Mouse (Mus musculus) frontal cortex, postnatal 10 days (tissue): ENCODE measurements around the gene Fam172a.
A peak's percentile ranks its signal among the peaks of the same experiment; 100 is the strongest.

Experiments used
- DNase-seq, 2 experiments: peaks; one replicate each; pipeline ENCODE4 v3.0.0; 2022; ENCODE audit warnings: low spot score in 2 of 2, mixed read lengths in 1 of 2

Gene Fam172a

GRCm38 (mm10) chr13:77959493-77960272, 257.9 kb downstream of the Fam172a start:
- DNase-seq, result no peak

- no peak for DNase-seq
Measured at GRCm38 (mm10) chr13:77976248-77976647, 274.4 kb downstream of the Fam172a start.

GRCm38 (mm10) chr13:77977121-77977520, 275.3 kb downstream of the Fam172a start:
- DNase-seq, result no peak

- DNase-seq, result peak in 1 of 2 experiments; percentile 14
Measured at GRCm38 (mm10) chr13:77982105-77982851, 280.4 kb downstream of the Fam172a start.

- DNase-seq, result no peak
Measured at GRCm38 (mm10) chr13:77982852-77983202, 281.0 kb downstream of the Fam172a start.

- DNase-seq, result no peak
Measured at GRCm38 (mm10) chr13:77991189-77991886, 289.5 kb downstream of the Fam172a start.

- no peak for DNase-seq
Measured at GRCm38 (mm10) chr13:78004649-78005048, 302.8 kb downstream of the Fam172a start.

GRCm38 (mm10) chr13:78005344-78005743, 303.5 kb downstream of the Fam172a start:
- DNase-seq, result no peak

- DNase-seq, result no peak
Measured at GRCm38 (mm10) chr13:78010176-78010575, 308.3 kb downstream of the Fam172a start.

GRCm38 (mm10) chr13:78024683-78025294, 323.0 kb downstream of the Fam172a start, which contains the start of gene Pou5f2:
Gene Pou5f2, plus strand, starts transcription at chr13:78024902.
- DNase-seq, result no peak

GRCm38 (mm10) chr13:78032821-78033220, 331.0 kb downstream of the Fam172a start:
- DNase-seq, result no peak

GRCm38 (mm10) chr13:78037203-78037602, 335.4 kb downstream of the Fam172a start:
- DNase-seq, result no peak

- no peak for DNase-seq
Measured at GRCm38 (mm10) chr13:78043203-78043602, 341.4 kb downstream of the Fam172a start.

- no peak for DNase-seq
Measured at GRCm38 (mm10) chr13:78045116-78045515, 343.3 kb downstream of the Fam172a start.

- no peak for DNase-seq
Measured at GRCm38 (mm10) chr13:78087751-78088150, 385.9 kb downstream of the Fam172a start.

- DNase-seq, result no peak
Measured at GRCm38 (mm10) chr13:78090701-78091100, 388.9 kb downstream of the Fam172a start.

- no peak for DNase-seq
Measured at GRCm38 (mm10) chr13:78091949-78092348, 390.1 kb downstream of the Fam172a start.

GRCm38 (mm10) chr13:78094352-78094751, 392.5 kb downstream of the Fam172a start:
- no peak for DNase-seq

- no peak for DNase-seq
Measured at GRCm38 (mm10) chr13:78095071-78095973, 393.5 kb downstream of the Fam172a start.

GRCm38 (mm10) chr13:78098858-78099445, 397.1 kb downstream of the Fam172a start:
- no peak for DNase-seq
